Mouse (Mus musculus) CH12.LX (cell line): ENCODE data around the gene Rhag. TPM values are rescaled to one million over a fixed set of nuclear protein-coding genes. Genes with fewer than 3 reads are reported as not detected.

Experiments
- DNase-seq: peaks from one replicate; pipeline ENCODE4 v3.0.0-alpha.2; 2013; ENCODE audit errors: extremely low read depth
- H3K27ac ChIP-seq: 2 replicates; pipeline ENCODE4 v1.5.1; 2012; ENCODE audit warnings: low read depth, mild to moderate bottlenecking, control low read depth, moderate library complexity; ENCODE audit not compliant: insufficient read depth
- H3K27me3 ChIP-seq: replicated peaks from 2 replicates; pipeline ENCODE3; 2012; ENCODE audit warnings: inconsistent platforms
- H3K36me3 ChIP-seq, 2 experiments: replicated peaks in 1 of 2; 2 replicates each; pipeline versions ENCODE3 to v1.6.1; 2012; ENCODE audit warnings: inconsistent platforms in 1 of 2, low read length in 1 of 2, mild to moderate bottlenecking in 1 of 2, mixed read lengths in 1 of 2, moderate library complexity in 1 of 2; ENCODE audit not compliant: control insufficient read depth in 1 of 2, insufficient read depth in 1 of 2
- H3K4me1 ChIP-seq, 2 experiments: 2 replicates each; pipeline ENCODE4 v1.6.1; 2012; ENCODE audit warnings: inconsistent platforms in 1 of 2, moderate library complexity in 1 of 2; ENCODE audit not compliant: insufficient read depth in 2 of 2, control insufficient read depth in 1 of 2
- H3K4me2 ChIP-seq: 2 replicates; pipeline ENCODE4 v1.6.1; 2012; ENCODE audit warnings: low read depth, mild to moderate bottlenecking, control low read depth; ENCODE audit not compliant: poor library complexity, insufficient read depth, severe bottlenecking
- H3K4me3 ChIP-seq, 3 experiments: fragments of 150-350 bp in 1 of 3; sonication (generic) in 1 of 3; replicated peaks in 1 of 3; 2 replicates each; pipeline versions ENCODE3 to v1.5.1; 2011 to 2012; ENCODE audit warnings: low read depth in 2 of 3, low read length in 2 of 3, mild to moderate bottlenecking in 2 of 3, moderate library complexity in 2 of 3, control low read depth in 1 of 3, improper control_type of control experiment in 1 of 3, inconsistent platforms in 1 of 3, mixed read lengths in 1 of 3; ENCODE audit not compliant: poor library complexity in 1 of 3
- H3K79me2 ChIP-seq: replicated peaks from 2 replicates; pipeline ENCODE4 v1.6.1; 2012; ENCODE audit warnings: mild to moderate bottlenecking, moderate library complexity; ENCODE audit not compliant: control insufficient read depth, poor library complexity, insufficient read depth, severe bottlenecking; ENCODE audit errors: extremely low read depth
- H3K9ac ChIP-seq: 2 replicates; pipeline ENCODE4 v1.6.1; 2012; ENCODE audit warnings: low read depth, mild to moderate bottlenecking, control low read depth, moderate library complexity; ENCODE audit not compliant: insufficient read depth
- H3K9me3 ChIP-seq: replicated peaks from 2 replicates; pipeline ENCODE3; 2012; ENCODE audit warnings: low read length, inconsistent platforms, mixed read lengths
- CHD1 ChIP-seq: IDR thresholded peaks from 2 replicates; pipeline ENCODE4 v1.6.1; 2012; ENCODE audit warnings: low read depth, low read length, improper control_type of control experiment, inconsistent platforms
- CTCF ChIP-seq, 2 experiments: IDR thresholded peaks in 1 of 2; conservative IDR thresholded peaks in 1 of 2; 2 replicates each; pipeline ENCODE4 v1.5.1; 2011 to 2012; ENCODE audit warnings: low read depth in 2 of 2, low read length in 2 of 2, improper control_type of control experiment in 1 of 2, inconsistent platforms in 1 of 2, mild to moderate bottlenecking in 1 of 2, moderate library complexity in 1 of 2
- E2F4 ChIP-seq: IDR thresholded peaks from 2 replicates; pipeline ENCODE4 v1.6.1; 2011; ENCODE audit warnings: low read depth, low read length, improper control_type of control experiment; ENCODE audit not compliant: insufficient replicate concordance
- EP300 ChIP-seq: IDR thresholded peaks from 2 replicates; pipeline ENCODE4 v1.6.1; 2011; ENCODE audit warnings: low read length, improper control_type of control experiment
- HCFC1 ChIP-seq: IDR thresholded peaks from 2 replicates; pipeline ENCODE4 v1.6.1; 2012; ENCODE audit warnings: low read depth, mild to moderate bottlenecking, inconsistent platforms, low read length, improper control_type of control experiment
- IRF4 ChIP-seq: IDR thresholded peaks from 2 replicates; pipeline ENCODE4 v1.6.1; 2014; ENCODE audit warnings: low read depth, mild to moderate bottlenecking, inconsistent platforms, low read length, improper control_type of control experiment
- JUND ChIP-seq: conservative IDR thresholded peaks from 2 replicates; pipeline ENCODE4 v1.6.1; 2011; ENCODE audit warnings: low read depth, low read length, improper control_type of control experiment
- MXI1 ChIP-seq: IDR thresholded peaks from 2 replicates; pipeline ENCODE4 v1.6.1; 2011; ENCODE audit warnings: mild to moderate bottlenecking, low read depth, low read length, improper control_type of control experiment
- NELFE ChIP-seq: IDR thresholded peaks from 2 replicates; pipeline ENCODE4 v1.6.1; 2011; ENCODE audit warnings: low read depth, low read length, improper control_type of control experiment
- PAX5 ChIP-seq: IDR thresholded peaks from 2 replicates; pipeline ENCODE4 v1.6.1; 2012; ENCODE audit warnings: low read length, inconsistent platforms, mixed read lengths
- RCOR1 ChIP-seq: conservative IDR thresholded peaks from 2 replicates; pipeline ENCODE4 v1.6.1; 2012; ENCODE audit warnings: low read depth, mild to moderate bottlenecking, inconsistent platforms, low read length, improper control_type of control experiment
- SIN3A ChIP-seq: IDR thresholded peaks from 2 replicates; pipeline ENCODE4 v1.6.1; 2012; ENCODE audit warnings: low read length, improper control_type of control experiment, inconsistent platforms
- SMC3 ChIP-seq: IDR thresholded peaks from 2 replicates; pipeline ENCODE4 v1.6.1; 2011; ENCODE audit warnings: low read depth, low read length, improper control_type of control experiment
- USF1 ChIP-seq: IDR thresholded peaks from 2 replicates; pipeline ENCODE4 v1.6.1; 2014; ENCODE audit warnings: low read depth, mild to moderate bottlenecking, inconsistent platforms, low read length, improper control_type of control experiment
- ZKSCAN1 ChIP-seq: IDR thresholded peaks from 2 replicates; pipeline ENCODE4 v1.6.1; 2012; ENCODE audit warnings: low read depth, inconsistent platforms, low read length, improper control_type of control experiment, borderline replicate concordance
- ZMIZ1 ChIP-seq: IDR thresholded peaks from 2 replicates; pipeline ENCODE4 v1.6.1; 2012; ENCODE audit warnings: low read depth, mild to moderate bottlenecking, inconsistent platforms, low read length, improper control_type of control experiment
- dilution Hi-C: fragments of 300-500 bp; cut with MboI; formaldehyde crosslinking; loops from 2 replicates; pipeline ENCODE4 v1.14.3; 2020; ENCODE audit warnings: low sequenced_read_pairs; ENCODE audit not compliant: extremely low pct_unique_long_range_greater_than_20kb, extremely low pct_ligation_motif_present
- in situ Hi-C: fragments of 300-500 bp; cut with MboI; formaldehyde crosslinking; loops from 3 replicates; pipeline ENCODE4 v1.14.3; 2019; ENCODE audit warnings: low sequenced_read_pairs, low pct_ligation_motif_present, low pct_unique_long_range_greater_than_20kb, mixed read lengths
- polyA plus RNA-seq: library from polyadenylated mRNA; unstranded; fragments of >175 nt; gene quantifications from 2 replicates; pipeline ENCODE4 v1.2.1, GENCODE M21; 2012; ENCODE audit warnings: low read depth; ENCODE audit not compliant: insufficient read length
- total RNA-seq, 2 experiments: library from RNA; depleted of rRNA; stranded (reverse); fragments of 300-350 nt in 1 of 2; fragments of >200 nt in 1 of 2; gene quantifications; 2 replicates each; pipeline ENCODE4 v1.2.3; 2012 to 2014

Gene Rhag
- total and polyA plus RNA-seq, 3 experiments, result not detected

DNA sequence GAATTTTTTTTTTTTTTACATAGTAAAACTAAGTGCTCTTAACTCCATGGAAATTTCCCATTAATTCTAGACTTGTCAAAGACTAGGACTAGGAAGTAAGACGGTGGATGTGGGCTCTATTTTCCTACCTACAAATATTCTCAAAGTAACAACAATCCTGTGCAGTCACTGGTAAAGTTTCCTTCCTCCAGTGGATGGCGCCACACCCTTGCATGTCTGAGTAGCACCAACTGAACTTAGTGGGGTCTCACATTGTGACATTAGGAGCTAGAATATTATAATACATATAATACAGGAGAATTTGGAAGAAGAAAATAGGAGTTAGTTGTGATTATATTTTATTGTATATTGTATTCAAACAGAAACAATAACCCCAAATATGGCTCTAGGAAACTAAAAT lies 20.9 kb downstream of the Rhag start:
- Histone ChIP-seq H3K9me3 (peaks cover 15% of the 10 kb centered on the region), H3K79me2 (no peaks in the 10 kb centered on the region), H3K27me3 (no peaks in the 10 kb centered on the region), H3K4me3 (no peak overlapping the region), H3K27ac (no peak overlapping the region), H3K36me3 (no peaks in the 10 kb centered on the region), H3K4me2 (no peak overlapping the region)
- dilution Hi-C loops, result no loop called here
- DNase-seq, result no peak
- TF ChIP-seq NELFE, result no peak
- TF ChIP-seq IRF4, result no peak
- TF ChIP-seq ZMIZ1, result no peak
- no peak for TF ChIP-seq HCFC1
- no peak for TF ChIP-seq MXI1
- no peak for TF ChIP-seq EP300
- TF ChIP-seq RCOR1, result no peak
- TF ChIP-seq USF1, result no peak
- no peak for TF ChIP-seq PAX5
- no peak for TF ChIP-seq SIN3A
- no peak for TF ChIP-seq CHD1
- no peak for TF ChIP-seq ZKSCAN1
- TF ChIP-seq E2F4, result no peak
- no peak for TF ChIP-seq JUND
- TF ChIP-seq, all 38 proteins: peak for 0
- Histone ChIP-seq H3K4me1 (no peaks in the 10 kb centered on the region), H3K9ac (no peak overlapping the region)
- in situ Hi-C loops, result no loop called here

DNA sequence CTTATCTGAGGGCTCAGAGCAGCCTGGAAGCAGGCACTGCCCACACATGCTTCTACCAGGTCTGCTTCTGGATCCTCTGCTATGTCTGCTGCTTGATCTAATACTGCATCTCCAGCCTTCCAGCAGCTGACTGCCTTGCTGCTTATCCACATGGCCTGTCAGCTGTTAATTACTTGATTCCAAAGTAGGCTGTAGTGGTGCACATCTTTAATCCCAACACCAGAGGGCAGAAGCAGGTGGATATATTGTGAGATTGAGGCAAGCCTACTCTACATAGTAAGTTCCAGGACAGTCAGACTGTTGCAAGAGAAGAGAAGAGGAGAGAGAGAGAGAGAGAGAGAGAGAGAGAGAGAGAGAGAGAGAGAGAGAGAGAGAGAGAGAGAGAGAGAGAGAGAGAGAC lies 26.4 kb downstream of the Rhag start:
- Histone ChIP-seq H3K4me1 (no peaks in the 10 kb centered on the region), H3K4me2 (no peak overlapping the region), H3K79me2 (no peaks in the 10 kb centered on the region), H3K9ac (no peak overlapping the region), H3K36me3 (no peaks in the 10 kb centered on the region)
- peak in 1 of 2 experiments; percentile 33; a peak in 2 of 4 replicates for TF ChIP-seq CTCF (conservative IDR thresholded peaks at IDR 0.05 in 1 of 2, IDR thresholded peaks at IDR 0.05 in 1 of 2; ENCODE audit: low read depth in 2 of 2, low read length in 2 of 2)
- TF ChIP-seq RCOR1, result no peak
- TF ChIP-seq SMC3, result peak; percentile 15; the same call in 1 of the 2 replicates
- TF ChIP-seq, all 38 proteins: peak for 2
- H3K27ac ChIP-seq, result no peak overlapping the region
- H3K27me3 ChIP-seq, result no peaks in the 10 kb centered on the region
- peaks cover 18% of the 10 kb centered on the region for H3K9me3 ChIP-seq
- no peak overlapping the region for H3K4me3 ChIP-seq
- peak; percentile 4 for DNase-seq
- in situ Hi-C loops (no loop called here), dilution Hi-C loops (no loop called here)
